In genomic region chr7:62418346-62418745, GRCm38 (mm10) we compare ENCODE assay signal across 11 mouse cellular contexts. TPM values are rescaled to one million over a fixed set of nuclear protein-coding genes. Genes with fewer than 3 reads are reported as not detected.
DNase-seq lines count a peak whose midpoint lies in the region; ATAC-seq and TF ChIP-seq lines count a peak whose summit lies in the region.
"Had no signal": no experiment of that assay in that cellular context is flagged by ENCODE, and none has a peak within 500 bp of the region (broad histone marks: within the 10 kb centered on the region; RNA-seq: fewer than 3 reads in every experiment).

No protein-coding gene starts in this region.

- no peak for TF ChIP-seq CTCF in lung, adult 2 months (IDR thresholded peaks at IDR 0.05; ENCODE audit: insufficient read depth, low read length)

- peaks cover 5% of the 10 kb centered on the region; the same call in 1 of the 2 replicates for H3K4me1 ChIP-seq in lung, embryonic 16.5 days (replicated peaks; ENCODE audit: control insufficient read depth, insufficient read depth, low read length)
- 0 out of 2 replicates have a peak, but pooled peaks cover 4% of the 10 kb centered on the region for H3K4me1 ChIP-seq in lung, adult 2 months (ENCODE audit: control insufficient read depth, insufficient read depth, low read length)
- H3K4me1 ChIP-seq in limb, embryonic 12.5 days (replicated peaks), result peaks cover 10% of the 10 kb centered on the region
- H3K4me1 ChIP-seq: liver, embryonic 12.5 days had no signal

- no peak overlapping the region for H3K9ac ChIP-seq in lung, embryonic 16.5 days (ENCODE audit: low read length)
- H3K9ac ChIP-seq in limb, embryonic 12.5 days (replicated peaks), result no peak overlapping the region
- H3K9ac ChIP-seq: liver, embryonic 12.5 days had no signal

- H3K4me2 ChIP-seq in lung, embryonic 16.5 days (ENCODE audit: low read depth, low read length), result peak overlapping the region; percentile 77; the same call in 1 of the 2 replicates
- peak overlapping the region; percentile 78 for H3K4me2 ChIP-seq in limb, embryonic 12.5 days

- H3K36me3 ChIP-seq in lung, embryonic 16.5 days (ENCODE audit: control insufficient read depth, insufficient read depth, low read length), result no peaks in the 10 kb centered on the region
- no peaks in the 10 kb centered on the region for H3K36me3 ChIP-seq in limb, embryonic 12.5 days
- H3K36me3 ChIP-seq: liver, embryonic 12.5 days had no signal

- H3K27me3 ChIP-seq in lung, embryonic 16.5 days (ENCODE audit: control insufficient read depth, insufficient read depth, low read depth, low read length), result no peaks in the 10 kb centered on the region
- 0 out of 2 replicates have a peak, but pooled peaks cover 3% of the 10 kb centered on the region for H3K27me3 ChIP-seq in limb, embryonic 12.5 days
- H3K27me3 ChIP-seq: liver, embryonic 12.5 days had no signal

- no peak for TF ChIP-seq POLR2A in lung, adult 2 months (IDR thresholded peaks at IDR 0.05; ENCODE audit: borderline replicate concordance, extremely low read depth, low read depth, low read length)

- peak; percentile 36 to 38 for DNase-seq in cerebellum, postnatal 10 days
- no peak for DNase-seq in cerebellum, adult 18-20 months
- no peak for DNase-seq in lung, adult 2 months
- no peak for DNase-seq in left cerebral cortex, adult 8-10 months (ENCODE audit: low spot score in 2 of 2)
- no peak for DNase-seq in lung, postnatal 36 days
- DNase-seq: thymus, adult 2 months had no signal

- 84% methylated on average over 9 of the region's 9 CpGs for WGBS in lung, embryonic 16.5 days
- WGBS in lung, adult 2 months, result 80% methylated on average over 9 of the region's 9 CpGs
- 84% methylated on average over 9 of the region's 9 CpGs for WGBS in limb, embryonic 12.5 days

- H3K9me3 ChIP-seq in lung, embryonic 16.5 days (ENCODE audit: control insufficient read depth, low read length), result no peaks in the 10 kb centered on the region
- peaks cover 13% of the 10 kb centered on the region; the same call in 1 of the 2 replicates for H3K9me3 ChIP-seq in limb, embryonic 12.5 days

- ATAC-seq in lung, embryonic 16.5 days (ENCODE audit: low read depth), result no peak
- no peak for ATAC-seq in limb, embryonic 12.5 days (ENCODE audit: insufficient number of reproducible peaks, insufficient read depth, low FRiP score, low TSS enrichment, low read depth)
- ATAC-seq in CD4-positive, CD25-positive, alpha-beta regulatory T cell, adult 4 months, result no peak
- ATAC-seq: liver, embryonic 12.5 days had no signal

- H3K27ac ChIP-seq in lung, embryonic 16.5 days (ENCODE audit: low read length), result no peak overlapping the region
- no peak overlapping the region for H3K27ac ChIP-seq in limb, embryonic 12.5 days
- H3K27ac ChIP-seq: liver, embryonic 12.5 days had no signal

- no peak overlapping the region for H3K4me3 ChIP-seq in lung, embryonic 16.5 days (ENCODE audit: low read length)
- H3K4me3 ChIP-seq in lung, adult 2 months (replicated peaks; ENCODE audit: extremely low read depth, low read depth, low read length), result no peak overlapping the region
- H3K4me3 ChIP-seq in limb, embryonic 12.5 days (replicated peaks), result peak overlapping the region; percentile 68

RNA-seq across cellular contexts. Expression of gene Mkrn3, which starts 1.6 kb away (rescaled TPM):
- polyA plus RNA-seq in lung, embryonic 16.5 days (2015; fragmentation: Nextera tagmentation; extraction: Ambion mirVana), result 3.5 and 4.2 TPM in 2 replicates
- polyA plus RNA-seq in lung, adult 2 months (2012; rRNA removed), result 0.92 and 1.6 TPM in 2 replicates
- polyA plus RNA-seq in limb, embryonic 12.5 days (2016; fragmentation: Nextera tagmentation; extraction: Ambion mirVana), result 8.3 and 9.1 TPM in 2 replicates
- not detected for polyA plus RNA-seq in CD4-positive, CD25-positive, alpha-beta regulatory T cell, adult 4 months (2017; shearing (Covaris generic))
- under 1 TPM; 0.36 to 0.98 (median 0.55) TPM for total RNA-seq in left cerebral cortex, adult 8-10 months (2022)

RNA-seq across cellular contexts. Expression of gene Magel2, which starts 41.5 kb away (rescaled TPM):
- 1.1 TPM in 2 replicates for polyA plus RNA-seq in lung, embryonic 16.5 days (2015; fragmentation: Nextera tagmentation; extraction: Ambion mirVana)
- polyA plus RNA-seq in lung, adult 2 months (2012; rRNA removed), result not detected in 2 replicates
- polyA plus RNA-seq in limb, embryonic 12.5 days (2016; fragmentation: Nextera tagmentation; extraction: Ambion mirVana), result 3.6 and 4.2 TPM in 2 replicates
- not detected for polyA plus RNA-seq in CD4-positive, CD25-positive, alpha-beta regulatory T cell, adult 4 months (2017; shearing (Covaris generic))
- total RNA-seq in left cerebral cortex, adult 8-10 months (2022), result 1 to 10 TPM; 1.5 to 3.2 (median 2.4) TPM
- total RNA-seq: common myeloid progenitor, adult 5-6 weeks had no signal

RNA-seq across cellular contexts. Expression of gene Peg12, which starts 46.0 kb away (rescaled TPM):
- 20.8 and 25.3 TPM in 2 replicates for polyA plus RNA-seq in lung, embryonic 16.5 days (2015; fragmentation: Nextera tagmentation; extraction: Ambion mirVana)
- polyA plus RNA-seq in lung, adult 2 months (2012; rRNA removed), result 1.3 and 1.7 TPM in 2 replicates
- 48.3 and 49.4 TPM in 2 replicates for polyA plus RNA-seq in limb, embryonic 12.5 days (2016; fragmentation: Nextera tagmentation; extraction: Ambion mirVana)
- polyA plus RNA-seq in CD4-positive, CD25-positive, alpha-beta regulatory T cell, adult 4 months (2017; shearing (Covaris generic)), result not detected
- total RNA-seq in left cerebral cortex, adult 8-10 months (2022), result under 1 TPM in 3 of 4 experiments, not detected in 1; 0.27 to 0.46 (median 0.37) TPM

Comparison
In these comparisons a context has a peak if more than half of its experiments do, and no peak if none do; other contexts are left out.
1. DNase-seq: peak in cerebellum, postnatal 10 days (2 of 2); none in cerebellum, adult 18-20 months (0 of 2), lung, adult 2 months (single experiment), left cerebral cortex, adult 8-10 months (0 of 2) and lung, postnatal 36 days (single experiment).